Mouse (Mus musculus): ENCODE measurements around the gene Bak1.

GRCm38 (mm10) chr17:26998283-26998682, 30.5 kb downstream of the Bak1 start:
- no peak for TF ChIP-seq CTCF (IDR thresholded peaks at IDR 0.05; ENCODE audit: control insufficient read depth, insufficient read depth, low read length)
- TF ChIP-seq POLR2A (IDR thresholded peaks at IDR 0.05; ENCODE audit: borderline replicate concordance, control insufficient read depth, low read depth, low read length), result no peak
